Mouse (Mus musculus) thymus, postnatal 25 days (tissue): ENCODE data around the gene March10.

Experiments
- DNase-seq: peaks from one replicate; pipeline ENCODE4 v3.0.0; 2022

The March10 gene

DNA sequence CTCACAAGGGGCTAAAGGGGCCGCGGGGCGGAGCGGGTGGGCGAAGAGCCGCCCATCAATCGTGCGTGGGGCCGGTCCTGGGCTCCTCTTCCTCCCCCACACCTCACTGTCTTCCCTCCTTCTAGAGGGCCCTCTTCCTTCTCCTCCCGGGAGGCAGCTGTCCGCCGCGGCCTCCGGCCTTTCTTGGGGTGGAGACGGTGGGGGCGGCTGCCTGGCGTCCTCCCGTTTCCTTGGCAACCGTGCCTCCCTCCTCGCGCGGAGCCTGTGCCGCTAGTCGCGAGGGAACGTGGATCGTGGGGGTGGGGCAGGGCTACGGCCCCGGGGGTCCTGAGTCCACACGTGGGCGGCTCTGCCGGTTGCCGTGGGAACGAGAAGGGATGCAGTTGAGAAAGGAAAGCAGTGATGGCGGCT lies at the start of gene March10:
Gene March10, minus strand, starts transcription at position 239 of the 411 bp plus-strand sequence.
- no peak for DNase-seq

DNA sequence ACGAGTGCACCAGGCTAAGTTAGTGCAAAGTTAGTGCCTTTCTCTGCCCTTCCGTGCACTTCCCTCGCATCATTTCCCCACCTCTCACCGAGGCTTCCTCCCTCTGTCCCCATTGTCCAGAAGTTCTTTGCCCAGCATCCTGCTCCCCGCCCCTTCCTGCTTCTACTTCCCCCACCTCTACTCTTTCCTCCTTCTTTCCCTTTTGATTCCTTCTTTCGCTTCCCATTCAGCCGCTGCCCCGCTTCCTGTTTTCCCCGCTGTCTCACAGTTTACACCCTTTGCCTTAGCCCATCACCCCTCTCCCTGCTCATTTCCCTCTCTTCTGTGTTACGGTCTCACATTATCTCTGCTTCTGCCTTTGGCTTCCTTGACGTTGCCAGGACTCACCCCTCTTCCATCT lies 49.8 kb upstream of the March10 start:
- no peak for DNase-seq

DNA sequence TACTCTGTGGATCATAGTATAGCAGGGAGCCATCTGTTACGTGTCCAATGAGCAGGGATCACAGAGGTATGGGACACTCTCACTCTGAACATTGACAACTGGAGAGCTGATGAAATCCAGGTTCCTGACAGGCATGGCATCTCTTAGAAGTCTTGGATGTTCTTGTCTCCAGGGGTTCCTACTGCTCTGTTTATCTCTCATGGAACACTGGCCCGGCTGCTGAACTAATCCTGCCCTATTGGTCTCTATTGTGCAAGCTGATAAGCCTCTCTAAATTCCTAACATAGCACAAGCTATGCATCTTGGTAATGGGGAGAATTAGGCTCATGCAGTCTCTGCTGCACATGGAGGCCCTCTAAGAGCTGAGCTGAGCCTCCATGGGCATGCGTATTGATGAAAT lies 48.5 kb upstream of the March10 start:
- DNase-seq = no peak

DNA sequence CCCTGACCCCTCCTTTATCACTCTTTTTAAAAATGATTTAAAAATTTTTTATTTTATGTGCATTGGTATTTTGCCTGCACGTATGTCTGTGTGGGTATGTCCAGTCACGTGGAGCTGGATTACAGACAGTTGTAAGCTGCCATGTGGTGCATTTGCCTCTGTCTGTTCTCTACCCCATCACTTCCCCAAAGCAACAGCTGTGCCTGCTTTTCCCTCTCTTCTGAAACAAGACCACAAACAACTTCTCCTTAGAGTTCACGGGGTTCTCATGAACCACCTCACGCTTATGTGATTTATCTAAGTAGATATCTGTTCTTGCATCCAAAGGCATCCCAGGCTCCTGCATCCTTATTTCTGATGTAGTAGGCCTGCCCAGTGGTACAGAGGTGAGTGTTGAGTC lies 45.8 kb upstream of the March10 start:
- no peak for DNase-seq

DNA sequence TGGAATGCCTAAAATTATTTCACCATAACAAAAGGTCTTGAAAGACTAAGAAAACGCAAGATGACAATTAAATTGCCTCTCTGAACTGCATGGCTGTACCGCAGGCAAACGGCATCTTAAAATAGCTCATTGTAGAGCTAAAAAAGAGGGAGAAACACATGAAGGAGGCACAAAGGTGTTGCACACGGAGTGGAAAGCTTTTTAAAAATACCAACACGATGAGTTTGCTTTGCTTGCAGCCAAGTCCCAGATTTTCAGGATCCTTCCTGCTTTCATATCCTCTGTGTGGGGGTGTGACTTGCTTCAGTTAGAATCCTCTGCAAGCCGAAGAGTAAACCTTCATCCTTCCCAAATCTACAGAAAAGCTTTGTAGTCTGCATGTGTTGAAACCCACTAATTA lies 41.0 kb upstream of the March10 start:
- no peak for DNase-seq

DNA sequence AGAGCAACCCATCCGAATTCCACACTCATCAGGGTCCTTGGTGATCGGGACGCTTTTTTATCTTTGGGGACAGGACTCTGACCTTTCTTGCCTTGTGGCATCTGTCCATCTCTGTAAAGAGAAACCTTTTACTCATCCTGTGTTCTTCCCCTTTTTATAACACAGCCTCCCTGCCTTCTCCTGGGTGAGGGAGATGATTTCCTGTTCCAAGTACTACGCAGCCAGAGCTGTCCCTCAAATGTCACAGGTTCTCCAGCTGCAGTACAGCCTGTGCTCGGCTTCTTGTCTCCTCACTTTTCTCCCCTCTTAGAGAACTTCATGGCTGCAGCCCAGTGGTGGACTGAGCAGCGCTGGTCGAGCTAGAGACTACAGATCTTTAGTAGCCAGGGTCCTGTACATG lies 40.1 kb upstream of the March10 start:
- no peak for DNase-seq

DNA sequence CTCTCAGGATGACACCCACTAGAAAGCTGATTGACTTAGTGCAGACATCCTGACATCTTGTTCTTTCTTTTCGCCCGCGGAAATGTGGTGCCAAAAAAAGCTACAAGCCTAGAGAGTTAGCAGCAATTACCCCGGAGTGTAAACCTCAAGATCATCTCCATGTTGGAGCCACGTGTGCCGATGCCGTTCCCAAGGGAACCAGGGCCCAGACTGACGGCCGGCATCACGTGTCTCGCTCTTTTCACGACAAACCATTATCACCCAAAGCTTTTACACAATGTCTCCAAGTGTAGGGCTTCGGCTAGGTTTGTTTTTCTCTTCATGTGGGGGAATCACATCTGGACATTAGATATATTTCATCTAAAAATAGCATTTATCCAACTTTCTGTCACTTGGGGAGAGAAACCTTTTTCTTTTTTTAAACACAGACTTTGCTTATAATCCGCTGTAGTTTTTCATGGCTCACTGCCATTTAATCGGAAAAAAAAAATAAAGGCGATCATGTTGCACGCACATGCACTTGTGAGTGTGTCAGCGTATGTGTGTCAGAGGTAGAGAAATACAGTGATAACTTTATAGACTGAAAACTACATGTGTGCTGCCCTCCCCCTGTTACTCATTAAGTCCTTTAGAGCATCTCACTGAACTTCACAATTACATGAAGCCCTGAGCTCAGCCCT lies 39.2 kb upstream of the March10 start:
- no peak for DNase-seq

DNA sequence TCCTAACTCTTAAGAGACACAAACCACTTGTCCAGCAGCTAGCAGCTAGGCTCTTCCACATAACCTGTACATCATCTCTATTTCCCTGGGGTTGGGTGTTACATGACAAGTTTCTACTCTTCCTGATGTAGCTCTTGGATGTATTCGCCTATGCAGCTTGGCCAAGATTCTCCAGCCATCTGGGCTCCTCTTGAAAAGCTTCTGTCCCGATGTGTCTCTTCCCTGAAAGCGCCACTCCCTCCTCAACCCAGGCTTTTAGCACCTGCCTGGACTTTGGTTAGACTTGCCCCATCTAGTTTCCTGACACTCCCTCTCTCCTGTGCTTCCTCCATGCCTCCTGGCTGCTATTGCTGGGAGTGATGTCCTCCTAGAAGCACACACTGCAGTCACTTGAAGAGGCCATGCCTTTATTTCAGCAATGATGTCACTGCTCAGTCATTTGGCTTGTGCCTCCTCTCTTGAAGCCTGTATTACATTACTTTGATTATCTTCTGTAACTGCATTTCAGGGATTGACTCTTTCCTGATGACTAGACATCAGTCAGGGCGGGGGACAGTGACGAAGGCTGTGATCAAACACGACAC lies 38.3 kb upstream of the March10 start:
- no peak for DNase-seq

DNA sequence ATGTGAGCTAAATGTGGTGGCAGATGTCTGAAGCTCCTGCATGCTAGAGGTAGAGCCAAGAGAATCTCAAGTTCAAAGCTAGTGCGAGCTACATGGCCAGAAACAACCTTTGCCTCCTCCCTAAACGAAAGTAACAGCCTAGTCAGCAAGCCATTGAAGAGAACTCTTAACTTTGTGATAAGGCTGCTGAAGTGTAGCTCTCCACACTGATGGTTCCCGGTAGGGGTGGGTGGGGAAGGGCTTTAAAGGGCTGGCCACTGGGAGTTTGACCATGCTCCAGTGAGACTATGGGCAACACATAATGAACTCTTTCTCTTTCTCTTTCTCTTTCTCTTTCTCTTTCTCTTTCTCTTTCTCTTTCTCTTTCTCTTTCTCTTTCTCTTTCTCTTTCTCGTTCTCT lies 35.9 kb upstream of the March10 start:
- no peak for DNase-seq

DNA sequence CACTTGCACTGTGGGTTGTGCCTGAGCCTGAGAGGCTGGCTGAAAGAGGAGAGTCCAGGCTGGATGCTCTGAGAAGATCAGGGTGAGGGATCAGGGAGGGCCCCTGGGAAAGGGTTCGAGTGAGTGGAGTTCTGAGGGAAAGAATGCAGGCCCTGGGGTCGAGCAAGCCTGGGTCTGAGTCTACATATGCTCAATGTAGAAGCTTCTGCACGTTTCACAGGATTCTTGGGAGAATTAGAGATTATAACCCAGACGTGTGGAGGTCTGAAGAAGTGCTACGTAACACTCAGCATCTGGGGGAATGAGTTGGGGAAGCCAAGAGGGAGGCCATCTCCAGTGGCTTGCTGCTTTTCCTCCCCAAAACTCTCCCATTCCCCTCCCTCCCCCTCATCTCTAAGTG lies 34.4 kb upstream of the March10 start:
- DNase-seq = no peak

DNA sequence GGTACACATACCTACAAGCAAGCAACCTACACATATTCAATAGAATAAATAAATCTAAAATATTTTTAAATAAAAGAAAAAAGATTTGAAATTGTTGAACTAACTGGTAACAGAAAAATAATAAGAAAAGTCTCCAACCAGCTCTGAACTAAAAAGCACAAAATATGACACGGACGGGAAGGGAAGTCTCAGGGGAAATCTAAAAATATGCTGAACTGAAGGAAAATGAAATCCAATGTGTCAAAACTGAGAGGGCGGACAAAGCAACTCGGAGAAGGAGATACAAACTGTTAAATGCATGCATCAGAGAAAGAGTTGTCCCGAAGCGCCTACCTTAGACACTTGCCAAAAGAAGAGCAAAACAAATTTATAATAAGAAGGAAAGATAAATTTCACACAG lies 28.9 kb upstream of the March10 start:
- no peak for DNase-seq

DNA sequence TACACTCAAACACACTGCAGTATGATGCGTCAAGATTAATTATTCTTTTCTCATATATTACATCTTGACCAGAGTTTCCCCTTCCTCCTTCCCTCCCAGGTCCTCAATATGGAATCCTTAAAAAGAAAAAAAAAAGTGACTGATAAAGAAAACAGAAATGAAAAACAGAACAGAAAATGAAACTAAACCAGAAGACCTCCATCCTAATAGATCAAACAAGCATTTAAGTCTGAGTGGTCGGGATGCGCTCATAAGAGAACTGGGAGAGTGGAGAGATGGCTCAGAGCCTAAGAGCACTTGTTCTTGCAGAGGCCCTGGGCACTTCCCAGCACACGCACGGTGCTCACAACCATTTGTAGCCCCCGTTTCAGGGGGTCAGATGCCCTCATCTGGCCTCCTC lies 28.5 kb upstream of the March10 start:
- DNase-seq = no peak

DNA sequence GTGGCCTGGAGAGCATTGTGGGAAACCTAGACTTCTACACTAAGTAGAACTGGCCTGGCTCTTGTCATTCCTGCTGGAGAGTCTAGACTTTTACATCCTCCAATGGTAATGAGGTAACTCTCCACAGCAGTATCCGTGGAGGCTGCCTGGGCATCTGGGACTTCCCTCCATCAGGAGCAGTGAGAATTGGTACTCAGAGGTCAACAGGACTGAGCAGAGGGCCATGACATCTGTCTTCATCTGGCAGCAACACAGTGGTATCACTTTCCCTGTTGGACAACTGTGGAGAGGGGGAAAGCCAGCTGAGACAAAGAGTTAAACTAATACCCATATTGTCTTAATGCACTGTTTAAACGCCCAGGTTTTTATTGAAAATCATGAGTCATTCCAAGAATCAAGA lies 26.2 kb upstream of the March10 start:
- DNase-seq = no peak

DNA sequence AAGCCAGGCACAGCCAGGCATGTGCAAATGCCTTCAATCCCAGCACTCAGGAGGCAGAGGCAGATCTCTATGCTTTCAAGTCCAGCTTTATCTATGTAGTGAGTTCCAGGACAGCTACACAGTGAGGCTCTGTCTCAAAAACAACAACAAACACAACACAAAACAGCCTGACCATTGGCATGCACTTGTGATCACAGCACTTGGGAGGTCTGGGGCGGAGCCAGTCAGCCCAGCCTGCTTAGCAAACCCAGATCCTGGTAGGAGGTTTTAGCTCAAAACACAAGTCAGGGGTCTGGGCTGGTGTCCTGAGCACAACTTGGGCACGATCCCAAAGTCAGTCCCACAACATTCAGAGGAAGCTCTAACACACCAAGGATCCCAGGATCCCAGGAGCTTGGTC lies 18.2 kb upstream of the March10 start:
- DNase-seq = no peak

DNA sequence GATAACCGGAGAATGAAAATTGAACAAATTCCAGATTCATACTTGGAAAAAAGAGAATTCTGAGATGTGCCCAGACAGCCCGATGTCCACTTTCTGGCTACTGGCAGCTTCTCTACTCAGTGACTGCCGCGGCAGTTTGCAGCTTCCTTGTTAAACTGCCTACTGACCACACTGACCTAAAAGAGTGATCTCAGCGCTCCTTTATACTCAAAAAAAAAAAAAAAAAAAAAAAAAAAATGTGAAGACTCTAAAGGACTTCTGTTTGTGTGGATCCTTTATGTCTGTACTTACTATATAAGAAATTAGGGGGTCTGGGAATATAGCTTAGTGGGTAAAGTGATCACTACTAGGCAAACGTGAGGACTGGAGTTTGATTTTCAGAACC lies 17.8 kb upstream of the March10 start:
- DNase-seq = no peak

DNA sequence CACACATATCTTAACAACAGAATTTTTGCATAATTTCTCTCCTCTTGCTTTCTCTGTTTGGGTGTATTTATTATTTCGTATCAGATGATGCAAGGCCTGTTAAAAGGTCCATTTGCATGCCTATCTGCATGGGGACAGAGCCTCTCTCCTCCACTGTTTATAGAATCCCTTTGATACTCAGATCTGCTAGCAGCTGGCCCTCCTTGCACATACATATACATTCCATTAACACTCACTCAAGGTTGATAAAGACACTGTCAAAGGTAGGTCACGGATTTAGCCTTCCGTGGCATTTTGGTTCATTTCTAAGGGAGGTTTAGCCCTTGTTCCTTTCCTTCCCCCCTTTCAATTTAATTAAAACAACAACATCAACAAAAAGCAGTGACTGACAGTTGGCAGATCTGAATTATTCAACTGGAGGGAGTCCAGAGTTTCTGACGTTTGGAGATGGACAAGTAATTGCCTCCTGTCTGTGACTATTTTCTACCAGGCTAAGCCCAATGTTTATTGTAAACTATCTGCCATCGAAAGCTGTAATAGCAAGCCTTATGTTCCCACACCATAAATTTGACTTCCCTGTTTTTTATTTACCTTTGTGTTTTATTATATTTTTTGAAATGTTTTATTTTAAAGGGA lies 17.3 kb upstream of the March10 start:
- no peak for DNase-seq

DNA sequence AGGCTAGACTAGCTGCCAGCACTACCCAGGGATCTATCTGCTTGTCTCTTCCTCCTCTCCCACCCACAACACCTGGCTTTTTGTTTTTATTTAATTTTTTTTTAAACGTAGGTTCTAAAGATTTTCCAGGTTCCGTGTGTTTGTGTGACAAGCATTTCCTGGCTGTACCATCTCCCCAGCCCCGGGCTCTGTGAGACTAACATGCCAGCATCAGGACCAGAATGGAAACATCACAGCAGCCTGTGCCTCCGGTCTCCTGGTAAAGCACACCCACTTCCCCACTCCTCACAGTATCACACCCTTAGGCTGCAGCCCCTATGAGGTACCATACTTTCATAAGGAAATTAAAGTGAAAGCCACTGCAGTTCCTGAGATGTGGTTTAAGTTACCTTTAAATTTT lies 16.1 kb upstream of the March10 start:
- DNase-seq = no peak

DNA sequence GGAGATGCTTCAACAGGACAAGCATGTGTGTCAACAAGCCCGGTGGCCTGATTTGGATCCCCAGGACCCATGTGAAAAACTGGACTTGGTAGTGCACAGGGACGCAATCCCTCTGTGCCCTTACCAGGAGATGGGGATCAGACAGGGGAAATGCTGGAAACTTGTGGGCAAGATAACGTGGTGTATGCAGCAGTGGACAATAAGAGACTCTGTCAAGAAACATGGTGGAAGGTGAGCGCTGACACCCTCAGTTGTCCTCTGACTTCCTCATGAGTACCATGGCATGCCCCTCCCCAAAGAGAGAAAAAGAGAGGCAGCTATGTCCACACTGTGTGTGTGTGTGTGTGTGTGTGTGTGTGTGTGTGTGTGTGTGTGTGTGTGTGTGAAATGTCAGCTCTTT lies 14.4 kb upstream of the March10 start:
- DNase-seq = no peak

DNA sequence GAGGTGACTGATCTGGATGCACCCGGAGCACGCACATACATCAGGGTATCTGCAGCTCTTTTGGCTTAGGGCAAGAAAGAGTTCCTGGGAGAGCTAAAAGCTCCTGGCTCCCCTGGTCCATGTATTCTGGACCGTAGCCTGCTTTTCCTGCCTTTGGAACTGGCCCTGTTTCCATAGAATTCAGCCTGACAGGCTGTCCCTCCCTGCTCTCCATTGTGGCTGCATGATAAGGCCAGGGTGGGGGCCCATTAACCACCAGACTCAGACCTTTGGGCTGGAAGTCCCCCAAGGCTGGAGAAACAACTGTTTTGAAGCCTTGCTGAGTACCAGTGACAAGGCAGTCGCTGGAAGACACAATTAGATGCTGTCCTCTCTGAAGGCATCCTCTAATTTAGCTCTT lies 13.0 kb upstream of the March10 start:
- no peak for DNase-seq

DNA sequence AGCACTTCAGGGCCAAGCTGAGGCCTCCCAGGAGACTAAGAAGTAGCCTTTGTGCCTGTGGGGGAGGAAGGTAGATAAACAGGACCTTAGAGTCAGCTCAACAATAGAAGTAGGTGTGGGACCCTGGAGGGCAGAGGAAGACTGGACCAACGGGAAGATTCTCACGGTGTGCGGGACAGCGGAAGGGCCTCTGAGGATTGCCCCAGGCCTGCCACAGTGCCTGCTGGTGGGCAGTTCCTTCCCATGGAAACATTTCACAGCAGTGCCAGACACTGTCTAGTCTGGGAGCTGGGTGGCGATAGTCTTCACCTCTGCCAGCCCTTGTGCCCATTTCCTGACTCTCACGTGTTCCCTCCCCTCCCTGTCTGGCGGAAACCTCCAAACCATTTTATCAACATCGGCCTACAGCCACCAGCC lies 12.6 kb upstream of the March10 start:
- DNase-seq = no peak

DNA sequence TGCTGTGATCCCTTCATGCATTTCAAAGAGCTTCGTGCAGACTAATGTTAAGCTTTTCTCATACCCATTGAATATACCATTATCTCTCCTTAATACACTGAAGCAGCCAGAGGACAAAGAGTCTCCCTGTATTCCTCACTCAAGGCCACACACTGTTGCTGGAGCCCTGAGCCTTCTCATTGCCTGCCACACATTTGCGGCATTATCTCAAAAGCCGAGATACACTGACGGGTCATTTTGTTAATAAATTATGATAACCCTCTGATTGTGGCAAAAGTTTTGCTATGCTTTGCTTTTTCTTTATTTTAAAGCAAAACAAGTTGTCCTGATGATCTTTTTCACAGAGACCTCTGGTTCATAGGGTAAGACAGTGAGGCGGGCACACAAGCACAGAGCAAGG lies 11.9 kb upstream of the March10 start:
- no peak for DNase-seq

DNA sequence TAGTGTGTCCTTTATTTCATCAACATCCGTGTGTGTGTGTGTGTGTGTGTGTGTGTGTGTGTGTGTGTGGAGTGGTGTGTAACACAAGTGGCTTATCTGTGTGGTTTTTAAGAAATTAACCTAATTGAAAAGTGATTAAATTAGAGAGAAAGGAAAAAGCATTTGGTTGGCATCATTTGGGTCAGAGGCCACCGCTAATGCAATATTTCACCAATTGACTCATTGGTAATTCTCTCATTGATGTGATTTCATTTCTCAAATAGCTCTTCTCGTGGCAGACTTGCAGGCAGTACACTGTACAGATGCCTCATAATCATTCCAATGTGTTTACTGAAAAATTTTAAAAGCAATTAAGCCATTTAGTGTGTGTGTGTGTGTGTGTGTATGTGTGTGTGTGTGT lies 11.3 kb upstream of the March10 start:
- DNase-seq = no peak

DNA sequence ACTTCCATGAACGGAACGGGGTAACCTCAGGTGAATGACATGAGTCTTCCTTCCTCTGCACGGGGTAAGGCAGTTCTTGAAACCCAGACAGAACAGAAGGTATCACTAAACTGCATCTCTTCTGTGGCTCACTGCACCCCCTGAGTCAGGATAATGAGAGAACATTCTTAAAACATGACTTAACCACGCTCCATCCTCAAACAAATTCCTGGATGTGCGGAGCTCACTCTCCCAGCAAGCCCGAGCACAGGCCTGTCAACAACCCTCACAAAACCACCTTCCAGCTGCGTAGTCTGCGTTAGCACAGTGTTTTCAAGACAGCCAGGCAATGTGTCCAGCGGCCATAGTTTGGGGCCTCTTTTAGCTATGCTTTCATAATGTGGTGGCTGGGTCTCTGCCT lies 10.7 kb upstream of the March10 start:
- no peak for DNase-seq

DNA sequence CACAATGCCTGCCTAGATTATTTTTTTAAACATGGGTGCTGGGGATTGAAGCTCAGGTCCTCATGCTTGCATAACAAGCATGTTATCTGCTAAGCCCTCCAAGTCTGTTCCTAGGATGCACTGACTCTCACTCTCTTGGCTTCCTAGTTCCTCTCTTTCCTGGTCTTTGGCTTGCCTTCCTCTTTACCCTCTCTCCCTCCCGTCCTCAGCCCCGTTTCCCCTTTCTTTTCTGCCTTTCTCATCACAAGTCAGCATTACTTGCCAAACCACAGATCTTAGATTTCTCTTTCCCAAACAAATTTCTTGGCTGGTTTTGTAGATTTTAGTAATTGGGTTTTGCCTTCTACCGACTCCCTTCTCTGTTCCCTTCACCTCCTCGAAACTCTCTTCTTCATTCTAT lies 10.2 kb upstream of the March10 start:
- DNase-seq = no peak

DNA sequence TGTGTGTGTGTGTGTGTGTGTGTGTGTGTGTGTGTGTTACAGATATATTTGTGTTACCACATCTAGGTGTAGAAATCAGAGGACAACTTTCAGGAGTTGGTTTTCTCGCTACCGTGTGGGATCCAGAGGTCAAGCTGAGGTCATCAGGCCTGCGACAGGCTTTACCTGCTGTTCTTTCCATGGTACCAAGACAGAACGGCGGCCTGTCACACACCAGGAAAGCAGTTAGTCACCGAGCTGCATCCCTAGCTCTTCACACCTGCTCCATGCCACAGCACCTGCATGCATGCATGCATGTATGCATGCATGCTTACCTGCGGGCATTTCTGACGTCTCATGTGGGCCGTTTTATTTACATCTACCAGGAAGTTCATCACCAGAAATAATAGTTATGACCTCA lies 9.0 kb upstream of the March10 start:
- no peak for DNase-seq
